Mouse (Mus musculus) heart, adult 2 months (tissue): ENCODE measurements around the gene Zfyve1. TPM values are rescaled to one million over a fixed set of nuclear protein-coding genes. Genes with fewer than 3 reads are reported as not detected.

Source experiments
- DNase-seq, 2 experiments: peaks; one replicate each; pipeline ENCODE4 v3.0.0; 2021
- H3K27ac ChIP-seq: fragments of 200-600 bp; 2 replicates; pipeline ENCODE4 v1.8.1; 2022
- H3K27me3 ChIP-seq: fragments of 200-500 bp; 2 replicates; pipeline ENCODE4 v1.6.1; 2012; ENCODE audit warnings: mild to moderate bottlenecking, low read length, inconsistent platforms, mixed read lengths; ENCODE audit not compliant: control insufficient read depth, insufficient read depth
- H3K36me3 ChIP-seq: fragments of 200-500 bp; 2 replicates; pipeline ENCODE4 v1.6.1; 2012; ENCODE audit warnings: low read length, inconsistent platforms; ENCODE audit not compliant: control insufficient read depth, insufficient read depth
- H3K4me1 ChIP-seq: fragments of 200-500 bp; 2 replicates; pipeline ENCODE4 v1.6.1; 2011; ENCODE audit warnings: low read length; ENCODE audit not compliant: control insufficient read depth, insufficient read depth
- H3K4me3 ChIP-seq: fragments of 200-600 bp; 2 replicates; pipeline ENCODE4 v1.8.1; 2022
- H3K79me2 ChIP-seq: fragments of 200-500 bp; replicated peaks from 2 replicates; pipeline ENCODE4 v1.6.1; 2012; ENCODE audit warnings: mild to moderate bottlenecking, inconsistent platforms, low read length, moderate library complexity, mixed read lengths; ENCODE audit not compliant: control insufficient read depth, insufficient read depth
- H3K9ac ChIP-seq: fragments of 200-500 bp; 2 replicates; pipeline ENCODE4 v1.6.1; 2012; ENCODE audit warnings: low read depth, mild to moderate bottlenecking, control low read depth, inconsistent platforms, low read length, mixed read lengths
- CTCF ChIP-seq: fragments of 200-600 bp; IDR thresholded peaks from 2 replicates; pipeline ENCODE4 v1.8.1; 2022; ENCODE audit warnings: antibody characterized with exemption, mild to moderate bottlenecking, moderate library complexity
- EP300 ChIP-seq: fragments of 200-500 bp; IDR thresholded peaks from 2 replicates; pipeline ENCODE4 v1.6.1; 2011; ENCODE audit warnings: low read depth, low read length, control low read depth; ENCODE audit not compliant: insufficient read depth
- POLR2A ChIP-seq: fragments of 200-500 bp; IDR thresholded peaks from 2 replicates; pipeline ENCODE4 v1.6.1; 2011; ENCODE audit warnings: mild to moderate bottlenecking, low read depth, low read length, control low read depth; ENCODE audit not compliant: insufficient read depth
- WGBS: fragments of 180-500 bp; shearing (Covaris S2); methylation state at CpG from one replicate; pipeline ENCODE4 v1.1.7; 2018; 5-methylcytosine and 5-hydroxymethylcytosine counted together
- intact Hi-C: fragments of 180-260 bp; cut with DNase I; formaldehyde crosslinking; loops from one replicate; pipeline ENCODE4 v1.15.1; 2025
- long read RNA-seq: library from polyadenylated mRNA; stranded (forward); transcript quantifications from one replicate; pipeline ENCODE4 v2.0.0, GENCODE M21; 2021
- polyA plus RNA-seq: library from polyadenylated mRNA; depleted of rRNA; stranded (reverse); fragments of >200 nt; gene quantifications from 2 replicates; pipeline ENCODE4 v1.2.3, GENCODE M21; 2012; rRNA removed
- total RNA-seq, 2 experiments: library from RNA; stranded (reverse); gene quantifications; 2 replicates each; pipeline ENCODE4 v1.2.3; 2021

Zfyve1 gene
- total RNA-seq (10 to 100 TPM; 13.4 to 15.3 TPM), polyA plus RNA-seq (10.0 and 17.7 TPM in 2 replicates)
- long read RNA-seq, full-length matches to known transcripts: 4 of 6 reads
- long read RNA-seq, partial matches to known transcripts: 0 of 6 reads
- long read RNA-seq, other reads (novel, unspliced or antisense): 2 of 6 reads

- peaks cover 10% of the 10 kb centered on the region for H3K36me3 ChIP-seq
- H3K4me3 ChIP-seq: peak within 1 kb of the TSS; percentile 87
- H3K27me3 ChIP-seq: no peaks in the 10 kb centered on the region
- H3K9ac ChIP-seq: peak within 1 kb of the TSS; percentile 94
- peaks cover 2% of the 10 kb centered on the region; the same call in 1 of the 2 replicates for H3K79me2 ChIP-seq
- intact Hi-C loops: no loop called here
- WGBS: 1% methylated on average over 28 of the region's 28 CpGs
- DNase-seq: peak; percentile 90 to 97
- TF ChIP-seq CTCF (no peak), POLR2A (peak; percentile 83), EP300 (peak; percentile 75)
- no peaks in the 10 kb centered on the region; the same call in 1 of the 2 replicates for H3K4me1 ChIP-seq
- H3K27ac ChIP-seq: peak within 1 kb of the TSS; percentile 89
Observed at GRCm38 (mm10) chr12:83597025-83597501, at the start of gene Zfyve1. TSS of gene Zfyve1 (minus strand) at chr12:83597222.

GRCm38 (mm10) chr12:83643116-83643515 is 46.1 kb upstream of the Zfyve1 start:
- Histone ChIP-seq H3K27ac (no peak overlapping the region), H3K9ac (no peak overlapping the region), H3K36me3 (peaks cover 8% of the 10 kb centered on the region), H3K4me3 (no peak overlapping the region), H3K79me2 (no peaks in the 10 kb centered on the region), H3K4me1 (no peaks in the 10 kb centered on the region), H3K27me3 (no peaks in the 10 kb centered on the region)
- TF ChIP-seq CTCF: no peak
- no peak for TF ChIP-seq EP300
- no peak for TF ChIP-seq POLR2A
- no peak for DNase-seq
- intact Hi-C loops: no loop called here
- WGBS: 80% methylated on average over 1 of the region's 1 CpGs

GRCm38 (mm10) chr12:83641233-83641632 is 44.2 kb upstream of the Zfyve1 start:
- no peaks in the 10 kb centered on the region for H3K27me3 ChIP-seq
- peaks cover 3% of the 10 kb centered on the region; the same call in 1 of the 2 replicates for H3K79me2 ChIP-seq
- no peak overlapping the region for H3K27ac ChIP-seq
- WGBS: 92% methylated on average over 2 of the region's 2 CpGs
- DNase-seq: no peak
- TF ChIP-seq EP300 (no peak), POLR2A (no peak), CTCF (no peak)
- H3K36me3 ChIP-seq: peaks cover 14% of the 10 kb centered on the region
- intact Hi-C loops: no loop called here
- no peak overlapping the region for H3K9ac ChIP-seq
- H3K4me1 ChIP-seq: peaks cover 2% of the 10 kb centered on the region; the same call in 1 of the 2 replicates
- no peak overlapping the region for H3K4me3 ChIP-seq

- Histone ChIP-seq H3K79me2 (peaks cover 6% of the 10 kb centered on the region; the same call in 1 of the 2 replicates), H3K27me3 (no peaks in the 10 kb centered on the region), H3K27ac (no peak overlapping the region), H3K36me3 (peaks cover 25% of the 10 kb centered on the region), H3K4me3 (no peak overlapping the region), H3K9ac (no peak overlapping the region), H3K4me1 (peaks cover 5% of the 10 kb centered on the region; the same call in 1 of the 2 replicates)
- no peak for TF ChIP-seq POLR2A
- no peak for TF ChIP-seq CTCF
- no peak for TF ChIP-seq EP300
- no peak for DNase-seq
- intact Hi-C loops: loop anchor here (5.0 to 10.0 kb wide), 2 partner anchors 53 to 651 kb away; partner anchors contain the start of genes Psen1 and Ptgr2
- WGBS: 23% methylated on average over 2 of the region's 2 CpGs
Observed at GRCm38 (mm10) chr12:83633807-83634206, 36.8 kb upstream of the Zfyve1 start.

GRCm38 (mm10) chr12:83632680-83633025 is 35.6 kb upstream of the Zfyve1 start:
- Histone ChIP-seq H3K27me3 (no peaks in the 10 kb centered on the region), H3K27ac (peak overlapping the region; percentile 93), H3K9ac (peak overlapping the region; percentile 96), H3K4me3 (peak overlapping the region; percentile 70), H3K79me2 (peaks cover 6% of the 10 kb centered on the region; the same call in 1 of the 2 replicates), H3K4me1 (peaks cover 5% of the 10 kb centered on the region; the same call in 1 of the 2 replicates), H3K36me3 (peaks cover 20% of the 10 kb centered on the region)
- intact Hi-C loops: loop anchor here (5.0 to 10.0 kb wide), 2 partner anchors 55 to 652 kb away; partner anchors contain the start of genes Psen1 and Ptgr2
- DNase-seq: peak; percentile 60 to 63
- WGBS: 0% methylated on average over 20 of the region's 20 CpGs
- TF ChIP-seq POLR2A: no peak
- no peak for TF ChIP-seq EP300
- TF ChIP-seq CTCF: no peak
